Mouse (Mus musculus): ENCODE results near the gene Limk1. TPM values are rescaled to one million over a fixed set of nuclear protein-coding genes. Genes with fewer than 3 reads are reported as not detected.
"Not testable (repeated sequence)": the region's sequence is repeated elsewhere in the genome, so short reads cannot be mapped to it uniquely, and the experiment has no call there.

Limk1 gene
- polyA plus RNA-seq, 1 experiment from 2014 or later: 10.3 TPM

DNA sequence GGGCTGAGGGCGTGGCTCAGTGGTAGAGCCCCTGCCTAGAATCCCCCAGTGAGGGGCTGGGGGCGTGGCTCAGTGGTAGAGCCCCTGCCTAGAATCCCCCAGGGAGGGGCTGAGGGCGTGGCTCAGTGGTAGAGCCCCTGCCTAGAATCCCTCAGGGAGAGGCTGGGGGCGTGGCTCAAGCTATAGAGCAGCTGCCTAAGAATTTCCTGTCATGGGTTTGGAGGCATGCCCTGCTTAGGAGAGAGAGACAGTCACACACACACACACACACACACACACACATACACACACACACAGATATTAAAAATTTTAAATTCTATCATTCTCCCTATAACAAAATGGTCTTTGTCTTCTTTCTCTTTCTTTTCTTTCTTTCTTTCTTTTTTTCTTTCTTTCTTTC lies 39.4 kb downstream of the Limk1 start:
- H3K27ac ChIP-seq (ENCODE audit: low read depth, low read length); H3K4me2 ChIP-seq (ENCODE audit: low read depth); H3K9me3 ChIP-seq (ENCODE audit: control insufficient read depth, low read length); H3K4me3 ChIP-seq (ENCODE audit: low read depth, low read length); DNase-seq (ENCODE audit: low spot score); H3K9ac ChIP-seq (ENCODE audit: low read length); H3K4me1 ChIP-seq (ENCODE audit: control insufficient read depth, insufficient read depth, low read length); H3K36me3 ChIP-seq (ENCODE audit: control insufficient read depth, insufficient read depth, low read length); H3K27me3 ChIP-seq (ENCODE audit: control insufficient read depth, insufficient read depth, low read length); ATAC-seq (ENCODE audit: insufficient read depth, low FRiP score, low TSS enrichment): not testable (repeated sequence)
- 73% methylated on average over 3 of the region's 4 CpGs for WGBS

DNA sequence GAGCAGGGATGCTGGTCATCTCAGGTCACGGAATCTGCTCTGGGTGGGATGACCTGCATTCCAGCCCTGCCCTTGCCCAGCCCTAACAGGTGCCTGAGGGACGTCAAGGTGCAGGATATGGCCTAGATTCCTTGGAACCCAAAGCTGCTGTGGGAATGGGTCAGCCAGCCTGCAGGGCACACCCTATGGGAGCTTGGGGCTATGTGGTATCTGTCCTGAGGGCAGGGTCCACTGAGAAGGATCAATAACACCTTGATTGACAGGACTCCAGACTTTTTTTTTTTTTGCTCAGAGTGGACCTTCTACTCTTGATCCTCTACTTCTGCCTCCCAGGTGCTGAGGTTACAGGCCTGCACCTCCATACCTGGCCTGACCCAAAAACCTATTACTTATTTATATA lies 41.0 kb downstream of the Limk1 start:
- Histone ChIP-seq H3K4me3 (ENCODE audit: low read depth, low read length) (no peak overlapping the region), H3K36me3 (ENCODE audit: control insufficient read depth, insufficient read depth, low read length) (no peaks in the 10 kb centered on the region), H3K9me3 (ENCODE audit: control insufficient read depth, low read length) (no peaks in the 10 kb centered on the region), H3K9ac (ENCODE audit: low read length) (no peak overlapping the region), H3K4me2 (ENCODE audit: low read depth) (no peak overlapping the region), H3K27me3 (ENCODE audit: control insufficient read depth, insufficient read depth, low read length) (no peaks in the 10 kb centered on the region), H3K4me1 (ENCODE audit: control insufficient read depth, insufficient read depth, low read length) (no peaks in the 10 kb centered on the region), H3K27ac (ENCODE audit: low read depth, low read length) (no peak overlapping the region)
- 73% methylated on average over 2 of the region's 2 CpGs for WGBS
- ATAC-seq (ENCODE audit: insufficient read depth, low FRiP score, low TSS enrichment) (no peak), DNase-seq (ENCODE audit: low spot score) (no peak)

DNA sequence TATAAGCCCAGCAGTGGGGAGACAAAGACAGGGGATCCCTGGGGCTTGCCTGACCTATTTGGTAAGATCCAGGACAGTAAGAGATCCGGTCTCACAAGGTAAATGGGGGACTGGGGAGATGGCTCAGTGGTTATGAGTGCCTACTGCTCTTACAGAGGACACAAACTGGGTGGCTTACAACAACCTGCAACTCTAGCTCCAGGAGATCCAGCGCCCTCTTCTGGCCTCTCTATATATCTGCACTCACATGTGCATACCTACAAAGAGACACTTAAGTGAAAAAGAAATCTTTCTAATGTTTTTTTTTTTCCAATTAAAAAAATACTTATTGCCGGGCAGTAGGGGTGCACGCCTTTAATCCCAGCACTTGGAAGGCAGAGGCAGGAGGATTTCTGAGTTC lies 41.9 kb downstream of the Limk1 start:
- Histone ChIP-seq H3K36me3 (ENCODE audit: control insufficient read depth, insufficient read depth, low read length) (no peaks in the 10 kb centered on the region), H3K27me3 (ENCODE audit: control insufficient read depth, insufficient read depth, low read length) (no peaks in the 10 kb centered on the region), H3K4me2 (ENCODE audit: low read depth) (no peak overlapping the region), H3K9me3 (ENCODE audit: control insufficient read depth, low read length) (no peaks in the 10 kb centered on the region), H3K4me3 (ENCODE audit: low read depth, low read length) (no peak overlapping the region), H3K4me1 (ENCODE audit: control insufficient read depth, insufficient read depth, low read length) (no peaks in the 10 kb centered on the region), H3K9ac (ENCODE audit: low read length) (no peak overlapping the region), H3K27ac (ENCODE audit: low read depth, low read length) (no peak overlapping the region)
- 79% methylated on average over 4 of the region's 4 CpGs for WGBS
- ATAC-seq (ENCODE audit: insufficient read depth, low FRiP score, low TSS enrichment) (no peak), DNase-seq (ENCODE audit: low spot score) (no peak)

DNA sequence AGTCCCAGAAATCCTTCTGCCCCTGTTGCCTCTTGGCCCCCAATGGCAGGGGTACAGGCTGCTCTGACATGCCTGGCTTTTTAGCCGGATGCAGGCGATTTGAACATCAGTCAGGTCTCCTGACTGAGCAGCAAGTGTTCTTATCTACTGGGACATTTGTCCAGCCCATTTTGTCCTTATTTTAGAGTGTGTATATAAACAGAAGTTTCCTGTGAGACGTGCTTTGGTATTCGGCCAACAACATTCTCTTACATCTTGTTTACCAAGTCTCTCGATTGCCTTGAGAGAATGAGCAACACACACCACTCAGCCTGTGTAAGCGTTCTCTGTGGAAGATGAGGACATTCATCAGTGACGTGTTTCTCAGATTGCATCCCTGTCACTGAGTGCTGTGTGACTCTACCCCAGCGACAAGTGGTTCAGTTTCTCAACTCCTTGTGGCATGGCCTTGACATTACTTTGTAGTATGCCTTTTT lies 43.7 kb downstream of the Limk1 start:
- Histone ChIP-seq H3K4me3 (ENCODE audit: low read depth, low read length) (no peak overlapping the region), H3K9ac (ENCODE audit: low read length) (no peak overlapping the region), H3K27ac (ENCODE audit: low read depth, low read length) (no peak overlapping the region), H3K4me1 (ENCODE audit: control insufficient read depth, insufficient read depth, low read length) (no peaks in the 10 kb centered on the region), H3K27me3 (ENCODE audit: control insufficient read depth, insufficient read depth, low read length) (no peaks in the 10 kb centered on the region), H3K4me2 (ENCODE audit: low read depth) (no peak overlapping the region), H3K36me3 (ENCODE audit: control insufficient read depth, insufficient read depth, low read length) (no peaks in the 10 kb centered on the region), H3K9me3 (ENCODE audit: control insufficient read depth, low read length) (no peaks in the 10 kb centered on the region)
- DNase-seq (ENCODE audit: low spot score) (no peak), ATAC-seq (ENCODE audit: insufficient read depth, low FRiP score, low TSS enrichment) (no peak)
- WGBS: 77% methylated on average over 8 of the region's 8 CpGs

DNA sequence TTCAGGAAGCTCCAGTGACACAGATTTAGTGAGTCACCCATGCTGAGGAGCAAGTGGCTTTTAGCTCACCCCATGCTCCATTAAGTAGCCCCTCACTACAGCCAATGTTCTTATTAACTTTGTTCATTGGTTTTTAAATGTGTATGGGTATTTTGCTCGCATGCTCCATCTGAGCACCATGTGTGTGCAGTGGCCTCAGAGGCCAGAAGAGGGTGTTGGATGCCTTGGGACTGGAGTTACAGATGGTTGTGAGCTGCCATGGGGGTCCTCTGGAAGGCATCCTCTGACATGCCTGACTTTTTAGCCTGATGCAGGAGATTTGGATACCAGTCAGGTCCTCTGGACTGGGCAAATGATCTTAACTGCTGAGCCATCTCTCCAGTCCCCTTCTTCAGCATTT lies 44.3 kb downstream of the Limk1 start:
- no peak for ATAC-seq (ENCODE audit: insufficient read depth, low FRiP score, low TSS enrichment)

DNA sequence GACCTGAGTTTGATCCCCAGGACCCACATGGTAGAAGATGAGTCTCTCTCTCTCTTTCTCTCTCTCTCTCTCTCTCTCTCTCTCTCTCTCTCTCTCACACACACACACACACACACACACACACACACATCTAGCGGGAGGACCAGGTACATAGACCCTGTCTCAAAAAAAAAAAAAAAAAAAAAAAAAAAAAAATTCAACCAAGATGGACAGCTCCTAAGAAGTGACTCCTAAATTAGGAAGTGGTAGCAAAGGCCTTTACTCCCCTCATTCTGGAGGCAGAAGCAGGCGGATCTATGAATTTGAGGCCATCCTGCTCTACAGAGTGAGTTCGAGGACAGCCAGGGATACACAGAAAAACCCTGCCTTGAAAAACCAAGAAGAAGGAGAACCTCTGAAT lies 48.0 kb downstream of the Limk1 start:
- Histone ChIP-seq H3K4me1 (ENCODE audit: control insufficient read depth, insufficient read depth, low read length) (peaks cover 3% of the 10 kb centered on the region; the same call in 1 of the 2 replicates), H3K27me3 (ENCODE audit: control insufficient read depth, insufficient read depth, low read length) (no peaks in the 10 kb centered on the region), H3K4me2 (ENCODE audit: low read depth) (no peak overlapping the region), H3K4me3 (ENCODE audit: low read depth, low read length) (no peak overlapping the region), H3K36me3 (ENCODE audit: control insufficient read depth, insufficient read depth, low read length) (peaks cover 2% of the 10 kb centered on the region; the same call in 1 of the 2 replicates), H3K9ac (ENCODE audit: low read length) (no peak overlapping the region), H3K27ac (ENCODE audit: low read depth, low read length) (no peak overlapping the region), H3K9me3 (ENCODE audit: control insufficient read depth, low read length) (no peaks in the 10 kb centered on the region)
- 95% methylated on average over 3 of the region's 3 CpGs for WGBS
- no peak for ATAC-seq (ENCODE audit: insufficient read depth, low FRiP score, low TSS enrichment)
- DNase-seq (ENCODE audit: low spot score): no peak

More for the DNA sequence above, 44.3 kb downstream of the Limk1 start:
- DNase-seq (ENCODE audit: low spot score): no peak
- WGBS: 86% methylated on average over 1 of the region's 1 CpGs
- Histone ChIP-seq H3K9ac (ENCODE audit: low read length) (no peak overlapping the region), H3K9me3 (ENCODE audit: control insufficient read depth, low read length) (no peaks in the 10 kb centered on the region), H3K4me3 (ENCODE audit: low read depth, low read length) (no peak overlapping the region), H3K36me3 (ENCODE audit: control insufficient read depth, insufficient read depth, low read length) (no peaks in the 10 kb centered on the region), H3K27me3 (ENCODE audit: control insufficient read depth, insufficient read depth, low read length) (no peaks in the 10 kb centered on the region), H3K4me1 (ENCODE audit: control insufficient read depth, insufficient read depth, low read length) (no peaks in the 10 kb centered on the region), H3K4me2 (ENCODE audit: low read depth) (no peak overlapping the region), H3K27ac (ENCODE audit: low read depth, low read length) (no peak overlapping the region)

DNA sequence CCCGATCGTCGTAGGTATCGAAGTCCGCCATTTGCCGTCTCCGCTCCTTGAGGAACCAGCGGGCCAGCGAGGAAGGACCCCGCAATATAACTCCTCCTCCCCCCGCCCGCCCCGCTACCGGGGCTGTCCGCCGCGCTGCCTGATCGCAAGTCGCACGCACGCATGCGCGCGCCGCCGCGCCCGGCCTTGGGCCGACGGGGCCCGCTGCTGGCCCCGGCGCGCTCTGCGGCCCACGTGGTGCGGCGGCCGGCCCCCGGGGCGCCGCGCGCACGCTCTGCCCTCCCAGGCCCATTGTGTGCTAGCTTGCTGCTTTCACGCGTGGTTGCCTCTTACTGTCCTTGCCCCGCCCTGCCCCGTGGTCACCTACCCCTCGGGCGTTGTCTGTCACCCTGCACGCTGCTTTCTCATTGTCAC lies 49.1 kb downstream of the Limk1 start, which contains the start of gene Eif4h:
Eif4h (minus strand) TSS at position 222 of the 414 bp plus-strand sequence.
- Histone ChIP-seq H3K9me3 (ENCODE audit: control insufficient read depth, low read length) (no peaks in the 10 kb centered on the region), H3K27me3 (ENCODE audit: control insufficient read depth, insufficient read depth, low read length) (no peaks in the 10 kb centered on the region), H3K4me3 (ENCODE audit: low read depth, low read length) (peak within 1 kb of the TSS; percentile 84), H3K36me3 (ENCODE audit: control insufficient read depth, insufficient read depth, low read length) (peaks cover 4% of the 10 kb centered on the region; the same call in 1 of the 2 replicates), H3K27ac (ENCODE audit: low read depth, low read length) (peak within 1 kb of the TSS; percentile 87), H3K9ac (ENCODE audit: low read length) (peak within 1 kb of the TSS; percentile 91), H3K4me2 (ENCODE audit: low read depth) (peak within 1 kb of the TSS; percentile 79), H3K4me1 (ENCODE audit: control insufficient read depth, insufficient read depth, low read length) (peaks cover 3% of the 10 kb centered on the region; the same call in 1 of the 2 replicates)
- peak; percentile 93 for ATAC-seq (ENCODE audit: insufficient read depth, low FRiP score, low TSS enrichment)
- WGBS: under 1% methylated on average over 46 of the region's 52 CpGs
- peak; percentile 99 for DNase-seq (ENCODE audit: low spot score)

DNA sequence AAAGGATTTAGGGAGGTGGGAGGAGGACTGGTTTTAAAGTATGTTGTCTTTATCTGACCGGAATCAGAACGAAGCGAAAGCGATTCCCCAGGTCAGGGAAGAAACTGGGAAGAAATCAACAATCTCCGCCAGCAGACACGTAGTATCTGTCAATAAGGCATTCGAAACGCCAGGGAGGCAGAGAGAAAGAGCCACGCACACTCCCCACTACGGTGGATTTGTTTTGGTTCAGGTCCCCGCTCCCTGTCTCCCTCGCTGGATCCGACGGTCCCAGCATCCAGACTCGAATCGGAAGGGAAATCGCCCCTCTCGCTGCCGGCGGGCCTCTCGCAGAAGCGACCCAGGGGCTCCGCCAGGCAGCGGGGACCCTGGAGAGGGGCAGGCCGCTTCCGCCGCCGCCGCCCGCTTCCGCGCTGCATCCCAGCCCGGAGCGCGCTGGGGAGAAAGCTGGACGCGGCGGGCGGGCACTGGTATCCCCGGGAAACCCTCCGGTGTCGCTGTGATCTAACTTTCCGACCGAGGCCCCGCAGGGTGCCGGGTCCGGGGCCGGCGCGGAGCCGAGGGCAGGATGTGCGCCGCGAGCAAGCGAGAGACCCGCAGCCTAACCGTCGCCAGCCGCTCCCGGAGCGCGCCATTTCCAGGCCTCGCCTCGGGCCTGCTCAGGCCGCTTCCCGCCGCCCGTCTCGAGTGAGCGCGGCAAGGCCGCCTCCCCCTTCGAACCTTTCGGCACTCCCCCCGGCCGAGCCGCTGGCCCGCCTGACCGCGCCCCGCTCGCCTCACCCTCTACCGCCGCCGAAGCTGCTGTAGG lies 49.7 kb downstream of the Limk1 start:
- peaks cover 4% of the 10 kb centered on the region; the same call in 1 of the 2 replicates for H3K36me3 ChIP-seq (ENCODE audit: control insufficient read depth, insufficient read depth, low read length)
- H3K4me3 ChIP-seq (ENCODE audit: low read depth, low read length): peak overlapping the region; percentile 84
- no peak for DNase-seq (ENCODE audit: low spot score)
- H3K27ac ChIP-seq (ENCODE audit: low read depth, low read length): peak overlapping the region; percentile 87
- under 1% methylated on average over 73 of the region's 85 CpGs for WGBS
- H3K4me1 ChIP-seq (ENCODE audit: control insufficient read depth, insufficient read depth, low read length): peaks cover 3% of the 10 kb centered on the region; the same call in 1 of the 2 replicates
- H3K27me3 ChIP-seq (ENCODE audit: control insufficient read depth, insufficient read depth, low read length): no peaks in the 10 kb centered on the region
- ATAC-seq (ENCODE audit: insufficient read depth, low FRiP score, low TSS enrichment): peak; percentile 72
- no peaks in the 10 kb centered on the region for H3K9me3 ChIP-seq (ENCODE audit: control insufficient read depth, low read length)
- peak overlapping the region; percentile 91 for H3K9ac ChIP-seq (ENCODE audit: low read length)
- H3K4me2 ChIP-seq (ENCODE audit: low read depth): peak overlapping the region; percentile 79

All from neural tube, embryonic 11.5 days (tissue).